Mouse (Mus musculus): ENCODE data around the gene Lsp1.

Gene Lsp1

GRCm38 (mm10) chr7:142538291-142538690 lies 77.7 kb downstream of the Lsp1 start:
- DNase-seq (ENCODE audit: extremely low spot score): no peak

DNA sequence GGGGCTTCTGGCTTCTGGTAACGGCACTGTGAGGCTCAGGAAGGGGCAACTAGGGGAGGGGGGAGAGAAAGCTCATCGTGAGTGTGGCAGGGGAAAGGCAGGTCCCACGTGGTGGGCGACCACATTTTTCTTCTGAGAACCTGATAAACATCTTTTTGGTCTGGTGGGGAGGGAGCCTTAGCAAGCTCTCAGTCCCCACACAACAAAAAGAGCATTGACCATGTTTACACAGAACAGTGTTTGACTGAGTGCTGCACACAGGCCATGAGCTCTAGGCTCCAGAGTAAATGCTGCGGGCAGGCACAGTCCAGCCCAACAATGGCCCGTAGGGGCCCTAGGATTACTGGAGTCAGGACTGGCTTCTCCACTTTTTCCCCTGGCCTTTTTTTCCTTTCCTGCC lies 78.2 kb downstream of the Lsp1 start:
- DNase-seq (ENCODE audit: extremely low spot score): no peak

DNA sequence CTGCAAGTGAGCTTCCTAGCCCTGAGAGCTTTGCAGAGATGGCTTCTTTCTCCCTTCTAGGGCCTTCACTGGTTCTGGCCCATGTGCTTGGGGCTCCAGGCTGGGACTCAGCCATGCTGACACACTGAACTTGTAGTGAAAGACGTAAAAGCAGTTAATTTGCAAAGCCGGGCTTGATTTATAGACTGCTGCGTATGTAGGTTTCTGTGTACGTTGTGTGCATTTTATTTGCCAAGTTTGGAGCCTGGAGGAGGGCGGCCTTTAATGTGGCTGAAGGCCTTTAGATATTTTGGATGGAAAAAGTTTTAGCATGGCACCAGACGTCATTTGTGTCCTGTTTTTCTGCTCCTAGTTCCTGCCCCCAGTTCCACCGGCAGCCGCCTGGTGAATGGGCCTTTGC lies 79.2 kb downstream of the Lsp1 start:
- no peak for DNase-seq (ENCODE audit: extremely low spot score)

GRCm38 (mm10) chr7:142542771-142543303 lies 82.2 kb downstream of the Lsp1 start:
- peak; percentile 73 for DNase-seq (ENCODE audit: extremely low spot score)
